Mouse (Mus musculus): Measurements from ENCODE around the gene Pde4b. TPM values are rescaled to one million over a fixed set of nuclear protein-coding genes. Genes with fewer than 3 reads are reported as not detected.

Gene Pde4b
- polyA plus RNA-seq, 1 experiment = 19.5 TPM

DNA sequence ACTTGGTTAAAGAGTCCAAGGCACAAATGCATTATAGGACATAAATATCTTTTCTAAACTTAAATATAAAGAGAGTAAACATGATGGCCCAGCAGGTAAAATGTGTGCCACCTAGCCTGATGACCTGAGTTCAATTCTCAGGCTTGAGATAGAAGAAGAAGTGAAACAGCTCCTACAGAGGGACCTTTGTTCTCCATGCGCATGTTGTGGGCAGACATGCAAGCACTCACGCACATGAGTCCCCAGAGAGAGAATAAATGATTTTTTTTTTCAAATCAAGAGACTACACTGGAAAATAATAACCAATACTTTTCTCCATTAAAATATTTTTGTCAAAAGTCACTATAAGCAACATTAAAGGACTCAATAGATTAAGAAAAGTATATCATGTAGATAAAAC is 533.8 kb downstream of the Pde4b start:
- TF ChIP-seq POLR2A (IDR thresholded peaks at IDR 0.05; ENCODE audit: borderline replicate concordance, low read depth, low read length) = no peak
- no peak for TF ChIP-seq CTCF (IDR thresholded peaks at IDR 0.05; ENCODE audit: low read depth, low read length)
- H3K27ac ChIP-seq (ENCODE audit: insufficient read depth, low read depth, low read length) = no peak overlapping the region
- H3K4me3 ChIP-seq (ENCODE audit: insufficient read depth, low read length) = no peak overlapping the region
- peaks cover 51% of the 10 kb centered on the region for H3K4me1 ChIP-seq (ENCODE audit: control insufficient read depth, insufficient read depth, low read length)

- TF ChIP-seq POLR2A (IDR thresholded peaks at IDR 0.05; ENCODE audit: borderline replicate concordance, low read depth, low read length) (no peak), CTCF (IDR thresholded peaks at IDR 0.05; ENCODE audit: low read depth, low read length) (no peak)
- peaks cover 51% of the 10 kb centered on the region for H3K4me1 ChIP-seq (ENCODE audit: control insufficient read depth, insufficient read depth, low read length)
- no peak overlapping the region for H3K4me3 ChIP-seq (ENCODE audit: insufficient read depth, low read length)
- peak overlapping the region; percentile 90 for H3K27ac ChIP-seq (ENCODE audit: insufficient read depth, low read depth, low read length)
These were observed 535.6 kb downstream of the Pde4b start for GRCm38 (mm10) chr4:102622977-102623376.

- TF ChIP-seq POLR2A (IDR thresholded peaks at IDR 0.05; ENCODE audit: borderline replicate concordance, low read depth, low read length) = no peak
- no peak for TF ChIP-seq CTCF (IDR thresholded peaks at IDR 0.05; ENCODE audit: low read depth, low read length)
- Histone ChIP-seq H3K27ac (ENCODE audit: insufficient read depth, low read depth, low read length) (peak overlapping the region; percentile 90), H3K4me1 (ENCODE audit: control insufficient read depth, insufficient read depth, low read length) (peaks cover 49% of the 10 kb centered on the region), H3K4me3 (ENCODE audit: insufficient read depth, low read length) (no peak overlapping the region)
These were observed 536.7 kb downstream of the Pde4b start for GRCm38 (mm10) chr4:102623789-102624611.

- TF ChIP-seq POLR2A (IDR thresholded peaks at IDR 0.05; ENCODE audit: borderline replicate concordance, low read depth, low read length) (no peak), CTCF (IDR thresholded peaks at IDR 0.05; ENCODE audit: low read depth, low read length) (no peak)
- Histone ChIP-seq H3K4me1 (ENCODE audit: control insufficient read depth, insufficient read depth, low read length) (peaks cover 50% of the 10 kb centered on the region), H3K4me3 (ENCODE audit: insufficient read depth, low read length) (peak overlapping the region; percentile 25; the same call in 1 of the 2 replicates), H3K27ac (ENCODE audit: insufficient read depth, low read depth, low read length) (peak overlapping the region; percentile 90)
These were observed 537.6 kb downstream of the Pde4b start for GRCm38 (mm10) chr4:102624937-102625336.

DNA sequence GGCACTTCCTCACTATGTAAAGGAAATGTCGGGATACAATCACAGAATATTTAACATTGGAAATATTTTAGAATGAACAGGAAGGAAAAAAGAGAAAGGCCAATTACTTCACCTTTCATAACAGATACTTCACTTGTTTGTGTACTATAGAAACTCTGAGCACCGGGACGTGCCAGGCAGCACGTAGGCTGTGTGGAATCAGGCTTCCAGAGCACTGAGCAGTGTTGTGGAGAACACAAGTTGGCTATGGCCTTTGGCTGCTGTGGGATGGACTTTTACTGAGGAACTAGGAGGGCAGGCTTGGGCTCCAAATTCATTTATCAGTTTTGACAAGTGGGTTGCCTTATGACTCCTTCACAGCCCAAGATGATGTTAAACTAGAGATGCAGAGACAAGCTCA is 540.5 kb downstream of the Pde4b start:
- no peak overlapping the region for H3K27ac ChIP-seq (ENCODE audit: insufficient read depth, low read depth, low read length)
- no peak overlapping the region for H3K4me3 ChIP-seq (ENCODE audit: insufficient read depth, low read length)
- no peak for TF ChIP-seq POLR2A (IDR thresholded peaks at IDR 0.05; ENCODE audit: borderline replicate concordance, low read depth, low read length)
- no peak for TF ChIP-seq CTCF (IDR thresholded peaks at IDR 0.05; ENCODE audit: low read depth, low read length)
- H3K4me1 ChIP-seq (ENCODE audit: control insufficient read depth, insufficient read depth, low read length) = peaks cover 39% of the 10 kb centered on the region

DNA sequence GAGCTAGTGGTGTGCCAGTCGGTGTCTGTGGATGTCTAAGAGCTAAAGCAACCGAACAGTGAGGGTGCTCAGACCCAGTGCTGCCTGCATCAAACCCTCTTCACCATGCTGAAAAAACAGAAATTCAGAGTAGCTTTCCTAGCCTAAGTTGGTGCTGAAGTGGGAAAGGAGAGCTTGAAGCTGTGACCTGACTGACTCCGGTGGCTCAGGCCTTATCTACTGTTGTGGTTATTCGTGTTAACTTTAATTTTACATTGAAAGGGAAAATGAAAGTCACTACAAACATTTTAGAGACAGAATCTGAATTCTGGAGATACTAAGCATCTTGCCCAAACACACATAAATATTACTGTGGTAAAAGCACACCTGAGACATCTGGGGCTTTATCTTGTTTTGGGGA is 542.3 kb downstream of the Pde4b start:
- H3K27ac ChIP-seq (ENCODE audit: insufficient read depth, low read depth, low read length) = no peak overlapping the region
- H3K4me1 ChIP-seq (ENCODE audit: control insufficient read depth, insufficient read depth, low read length) = peaks cover 24% of the 10 kb centered on the region
- TF ChIP-seq POLR2A (IDR thresholded peaks at IDR 0.05; ENCODE audit: borderline replicate concordance, low read depth, low read length) = no peak
- no peak for TF ChIP-seq CTCF (IDR thresholded peaks at IDR 0.05; ENCODE audit: low read depth, low read length)
- no peak overlapping the region for H3K4me3 ChIP-seq (ENCODE audit: insufficient read depth, low read length)

DNA sequence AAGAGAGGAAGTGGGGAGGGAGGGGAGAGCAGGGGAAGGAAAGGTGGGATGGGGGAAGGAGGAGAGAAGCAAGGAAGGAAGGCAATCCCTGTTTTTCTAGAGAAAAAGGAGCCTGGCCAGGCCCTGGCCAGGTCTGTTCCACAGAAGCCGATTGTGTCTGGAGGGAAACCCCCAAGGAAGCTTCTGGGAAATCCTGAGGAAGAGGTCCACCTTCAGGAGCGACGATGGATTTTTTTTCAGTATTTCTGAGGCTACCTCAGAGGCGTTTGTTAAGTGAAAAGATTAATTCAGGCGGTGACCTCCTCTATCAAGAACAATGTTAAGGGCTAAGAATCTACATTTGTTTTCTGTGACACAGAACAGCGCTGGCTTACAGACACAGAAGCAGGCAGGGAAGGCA is 542.9 kb downstream of the Pde4b start:
- Histone ChIP-seq H3K4me3 (ENCODE audit: insufficient read depth, low read length) (no peak overlapping the region), H3K4me1 (ENCODE audit: control insufficient read depth, insufficient read depth, low read length) (peaks cover 20% of the 10 kb centered on the region), H3K27ac (ENCODE audit: insufficient read depth, low read depth, low read length) (no peak overlapping the region)
- TF ChIP-seq POLR2A (IDR thresholded peaks at IDR 0.05; ENCODE audit: borderline replicate concordance, low read depth, low read length) (no peak), CTCF (IDR thresholded peaks at IDR 0.05; ENCODE audit: low read depth, low read length) (no peak)

GRCm38 (mm10) chr4:102631624-102632023 is 544.3 kb downstream of the Pde4b start:
- TF ChIP-seq CTCF (IDR thresholded peaks at IDR 0.05; ENCODE audit: low read depth, low read length) (no peak), POLR2A (IDR thresholded peaks at IDR 0.05; ENCODE audit: borderline replicate concordance, low read depth, low read length) (no peak)
- no peak overlapping the region for H3K4me3 ChIP-seq (ENCODE audit: insufficient read depth, low read length)
- peaks cover 20% of the 10 kb centered on the region for H3K4me1 ChIP-seq (ENCODE audit: control insufficient read depth, insufficient read depth, low read length)
- H3K27ac ChIP-seq (ENCODE audit: insufficient read depth, low read depth, low read length) = no peak overlapping the region

- no peak overlapping the region for H3K4me3 ChIP-seq (ENCODE audit: insufficient read depth, low read length)
- H3K27ac ChIP-seq (ENCODE audit: insufficient read depth, low read depth, low read length) = no peak overlapping the region
- TF ChIP-seq POLR2A (IDR thresholded peaks at IDR 0.05; ENCODE audit: borderline replicate concordance, low read depth, low read length) (no peak), CTCF (IDR thresholded peaks at IDR 0.05; ENCODE audit: low read depth, low read length) (no peak)
- peaks cover 10% of the 10 kb centered on the region for H3K4me1 ChIP-seq (ENCODE audit: control insufficient read depth, insufficient read depth, low read length)
These were observed 545.9 kb downstream of the Pde4b start for GRCm38 (mm10) chr4:102633241-102633640.

- H3K4me3 ChIP-seq (ENCODE audit: insufficient read depth, low read length) = no peak overlapping the region
- TF ChIP-seq POLR2A (IDR thresholded peaks at IDR 0.05; ENCODE audit: borderline replicate concordance, low read depth, low read length) (no peak), CTCF (IDR thresholded peaks at IDR 0.05; ENCODE audit: low read depth, low read length) (no peak)
- peaks cover 14% of the 10 kb centered on the region for H3K4me1 ChIP-seq (ENCODE audit: control insufficient read depth, insufficient read depth, low read length)
- no peak overlapping the region for H3K27ac ChIP-seq (ENCODE audit: insufficient read depth, low read depth, low read length)
These were observed 547.9 kb downstream of the Pde4b start for GRCm38 (mm10) chr4:102635258-102635657.

Measured in bone marrow macrophage, adult 2 months (primary cell).